Mouse (Mus musculus): ENCODE results near the gene Zfp747. TPM values are rescaled to one million over a fixed set of nuclear protein-coding genes. Genes with fewer than 3 reads are reported as not detected.
"Not testable (repeated sequence)": the region's sequence is repeated elsewhere in the genome, so short reads cannot be mapped to it uniquely, and the experiment has no call there.

The Zfp747 gene
- polyA plus RNA-seq, 1 experiment, result 14.4 TPM

GRCm38 (mm10) chr7:127392251-127392824, 16.5 kb upstream of the Zfp747 start:
- 83% methylated on average over 8 of the region's 8 CpGs for WGBS
- DNase-seq, result no peak
- H3K27me3 ChIP-seq (ENCODE audit: control insufficient read depth, insufficient read depth, low read length), result no peaks in the 10 kb centered on the region
- no peaks in the 10 kb centered on the region for H3K36me3 ChIP-seq (ENCODE audit: control insufficient read depth, insufficient read depth, low read length)
- H3K4me1 ChIP-seq (replicated peaks; ENCODE audit: control insufficient read depth, insufficient read depth, low read length), result peaks cover 11% of the 10 kb centered on the region
- no peak overlapping the region for H3K4me3 ChIP-seq (ENCODE audit: control insufficient read depth, insufficient read depth, low read length)
- no peak for TF ChIP-seq CTCF (IDR thresholded peaks at IDR 0.05; ENCODE audit: borderline replicate concordance, control insufficient read depth, extremely low read depth, insufficient read depth, low read length, poor library complexity)
- no peak for TF ChIP-seq POLR2A (IDR thresholded peaks at IDR 0.05; ENCODE audit: control insufficient read depth, extremely low read depth, insufficient read depth, low read length, poor library complexity)
- no peak overlapping the region for H3K27ac ChIP-seq (ENCODE audit: control insufficient read depth, insufficient read depth, low read length)

- 98% methylated on average over 16 of the region's 16 CpGs for WGBS
- no peak for TF ChIP-seq CTCF (IDR thresholded peaks at IDR 0.05; ENCODE audit: borderline replicate concordance, control insufficient read depth, extremely low read depth, insufficient read depth, low read length, poor library complexity)
- TF ChIP-seq POLR2A (IDR thresholded peaks at IDR 0.05; ENCODE audit: control insufficient read depth, extremely low read depth, insufficient read depth, low read length, poor library complexity), result no peak
- Histone ChIP-seq H3K36me3 (ENCODE audit: control insufficient read depth, insufficient read depth, low read length) (no peaks in the 10 kb centered on the region), H3K27me3 (ENCODE audit: control insufficient read depth, insufficient read depth, low read length) (no peaks in the 10 kb centered on the region), H3K4me1 (replicated peaks; ENCODE audit: control insufficient read depth, insufficient read depth, low read length) (peaks cover 11% of the 10 kb centered on the region), H3K27ac (ENCODE audit: control insufficient read depth, insufficient read depth, low read length) (no peak overlapping the region), H3K4me3 (ENCODE audit: control insufficient read depth, insufficient read depth, low read length) (no peak overlapping the region)
- DNase-seq, result no peak
These were observed 15.7 kb upstream of the Zfp747 start for GRCm38 (mm10) chr7:127391538-127391937.

GRCm38 (mm10) chr7:127390306-127390705, 14.5 kb upstream of the Zfp747 start:
- Histone ChIP-seq H3K4me1 (replicated peaks; ENCODE audit: control insufficient read depth, insufficient read depth, low read length) (peaks cover 16% of the 10 kb centered on the region), H3K36me3 (ENCODE audit: control insufficient read depth, insufficient read depth, low read length) (no peaks in the 10 kb centered on the region), H3K27ac (ENCODE audit: control insufficient read depth, insufficient read depth, low read length) (no peak overlapping the region), H3K4me3 (ENCODE audit: control insufficient read depth, insufficient read depth, low read length) (no peak overlapping the region), H3K27me3 (ENCODE audit: control insufficient read depth, insufficient read depth, low read length) (no peaks in the 10 kb centered on the region)
- no peak for DNase-seq
- 94% methylated on average over 7 of the region's 7 CpGs for WGBS
- TF ChIP-seq POLR2A (IDR thresholded peaks at IDR 0.05; ENCODE audit: control insufficient read depth, extremely low read depth, insufficient read depth, low read length, poor library complexity) (no peak), CTCF (IDR thresholded peaks at IDR 0.05; ENCODE audit: borderline replicate concordance, control insufficient read depth, extremely low read depth, insufficient read depth, low read length, poor library complexity) (no peak)

- H3K36me3 ChIP-seq (ENCODE audit: control insufficient read depth, insufficient read depth, low read length); H3K4me3 ChIP-seq (ENCODE audit: control insufficient read depth, insufficient read depth, low read length); H3K27me3 ChIP-seq (ENCODE audit: control insufficient read depth, insufficient read depth, low read length); DNase-seq; H3K27ac ChIP-seq (ENCODE audit: control insufficient read depth, insufficient read depth, low read length): not testable (repeated sequence)
- H3K4me1 ChIP-seq (replicated peaks; ENCODE audit: control insufficient read depth, insufficient read depth, low read length), result peaks cover 14% of the 10 kb centered on the region
These were observed 12.4 kb upstream of the Zfp747 start for GRCm38 (mm10) chr7:127388201-127388600.

- H3K27me3 ChIP-seq (ENCODE audit: control insufficient read depth, insufficient read depth, low read length), result no peaks in the 10 kb centered on the region
- DNase-seq, result peak; percentile 92
- WGBS, result 5% methylated on average over 38 of the region's 38 CpGs
- no peaks in the 10 kb centered on the region for H3K36me3 ChIP-seq (ENCODE audit: control insufficient read depth, insufficient read depth, low read length)
- TF ChIP-seq CTCF (IDR thresholded peaks at IDR 0.05; ENCODE audit: borderline replicate concordance, control insufficient read depth, extremely low read depth, insufficient read depth, low read length, poor library complexity), result no peak
- TF ChIP-seq POLR2A (IDR thresholded peaks at IDR 0.05; ENCODE audit: control insufficient read depth, extremely low read depth, insufficient read depth, low read length, poor library complexity), result no peak
- H3K4me3 ChIP-seq (ENCODE audit: control insufficient read depth, insufficient read depth, low read length), result peak within 1 kb of the TSS; percentile 93
- peaks cover 5% of the 10 kb centered on the region for H3K4me1 ChIP-seq (replicated peaks; ENCODE audit: control insufficient read depth, insufficient read depth, low read length)
- H3K27ac ChIP-seq (ENCODE audit: control insufficient read depth, insufficient read depth, low read length), result no peak within 1 kb of the TSS
These were observed 11.0 kb upstream of the Zfp747 start, which contains the start of gene 9130019O22Rik for GRCm38 (mm10) chr7:127386641-127387392. Gene 9130019O22Rik, minus strand, starts transcription at chr7:127387166.

GRCm38 (mm10) chr7:127385560-127385959, 9.7 kb upstream of the Zfp747 start:
- H3K27me3 ChIP-seq (ENCODE audit: control insufficient read depth, insufficient read depth, low read length); H3K27ac ChIP-seq (ENCODE audit: control insufficient read depth, insufficient read depth, low read length); H3K4me3 ChIP-seq (ENCODE audit: control insufficient read depth, insufficient read depth, low read length); H3K36me3 ChIP-seq (ENCODE audit: control insufficient read depth, insufficient read depth, low read length); DNase-seq; H3K4me1 ChIP-seq (replicated peaks; ENCODE audit: control insufficient read depth, insufficient read depth, low read length): not testable (repeated sequence)
- 94% methylated on average over 4 of the region's 4 CpGs for WGBS
